Mouse (Mus musculus): ENCODE results near the gene Chl1. TPM values are rescaled to one million over a fixed set of nuclear protein-coding genes. Genes with fewer than 3 reads are reported as not detected.
A peak's percentile ranks its signal among the peaks of the same experiment; 100 is the strongest.

The Chl1 gene
- polyA plus RNA-seq, 1 experiment from 2014 or later = 130 TPM

- no peaks in the 10 kb centered on the region for H3K27me3 ChIP-seq (ENCODE audit: control insufficient read depth, insufficient read depth, low read length)
- no peak overlapping the region for H3K4me2 ChIP-seq (ENCODE audit: low read depth, low read length)
- H3K9me3 ChIP-seq (ENCODE audit: control insufficient read depth, low read length) = no peaks in the 10 kb centered on the region
- WGBS = 88% methylated on average over 1 of the region's 1 CpGs
- peaks cover 7% of the 10 kb centered on the region; the same call in 1 of the 2 replicates for H3K36me3 ChIP-seq (ENCODE audit: control insufficient read depth, insufficient read depth, low read length)
- ATAC-seq (ENCODE audit: low read depth) = no peak
- no peak overlapping the region for H3K4me3 ChIP-seq (ENCODE audit: low read depth, low read length)
- no peak overlapping the region for H3K9ac ChIP-seq (replicated peaks; ENCODE audit: low read depth, low read length)
- H3K4me1 ChIP-seq (ENCODE audit: control insufficient read depth, insufficient read depth, low read length) = no peaks in the 10 kb centered on the region
- H3K27ac ChIP-seq (ENCODE audit: low read depth, low read length) = no peak overlapping the region
Measured at GRCm38 (mm10) chr6:103699895-103700294, 189.5 kb downstream of the Chl1 start.

GRCm38 (mm10) chr6:103700336-103700735 lies 189.9 kb downstream of the Chl1 start:
- Histone ChIP-seq H3K27ac (ENCODE audit: low read depth, low read length) (no peak overlapping the region), H3K9ac (replicated peaks; ENCODE audit: low read depth, low read length) (no peak overlapping the region), H3K4me3 (ENCODE audit: low read depth, low read length) (no peak overlapping the region), H3K9me3 (ENCODE audit: control insufficient read depth, low read length) (no peaks in the 10 kb centered on the region), H3K4me2 (ENCODE audit: low read depth, low read length) (no peak overlapping the region), H3K4me1 (ENCODE audit: control insufficient read depth, insufficient read depth, low read length) (no peaks in the 10 kb centered on the region), H3K36me3 (ENCODE audit: control insufficient read depth, insufficient read depth, low read length) (peaks cover 7% of the 10 kb centered on the region; the same call in 1 of the 2 replicates), H3K27me3 (ENCODE audit: control insufficient read depth, insufficient read depth, low read length) (no peaks in the 10 kb centered on the region)
- no peak for ATAC-seq (ENCODE audit: low read depth)
- WGBS = 83% methylated on average over 7 of the region's 7 CpGs

- Histone ChIP-seq H3K4me1 (ENCODE audit: control insufficient read depth, insufficient read depth, low read length) (no peaks in the 10 kb centered on the region), H3K4me2 (ENCODE audit: low read depth, low read length) (no peak overlapping the region), H3K4me3 (ENCODE audit: low read depth, low read length) (no peak overlapping the region), H3K27me3 (ENCODE audit: control insufficient read depth, insufficient read depth, low read length) (no peaks in the 10 kb centered on the region), H3K36me3 (ENCODE audit: control insufficient read depth, insufficient read depth, low read length) (peaks cover 10% of the 10 kb centered on the region; the same call in 1 of the 2 replicates), H3K27ac (ENCODE audit: low read depth, low read length) (no peak overlapping the region), H3K9ac (replicated peaks; ENCODE audit: low read depth, low read length) (no peak overlapping the region), H3K9me3 (ENCODE audit: control insufficient read depth, low read length) (no peaks in the 10 kb centered on the region)
- ATAC-seq (ENCODE audit: low read depth) = no peak
- 88% methylated on average over 3 of the region's 3 CpGs for WGBS
Measured at GRCm38 (mm10) chr6:103706366-103706765, 196.0 kb downstream of the Chl1 start.

- Histone ChIP-seq H3K36me3 (ENCODE audit: control insufficient read depth, insufficient read depth, low read length) (no peaks in the 10 kb centered on the region), H3K4me2 (ENCODE audit: low read depth, low read length) (no peak overlapping the region), H3K27ac (ENCODE audit: low read depth, low read length) (no peak overlapping the region), H3K27me3 (ENCODE audit: control insufficient read depth, insufficient read depth, low read length) (no peaks in the 10 kb centered on the region), H3K9ac (replicated peaks; ENCODE audit: low read depth, low read length) (no peak overlapping the region), H3K9me3 (ENCODE audit: control insufficient read depth, low read length) (no peaks in the 10 kb centered on the region), H3K4me3 (ENCODE audit: low read depth, low read length) (no peak overlapping the region), H3K4me1 (ENCODE audit: control insufficient read depth, insufficient read depth, low read length) (no peaks in the 10 kb centered on the region)
- ATAC-seq (ENCODE audit: low read depth) = no peak
Measured at GRCm38 (mm10) chr6:103739291-103739690, 228.9 kb downstream of the Chl1 start.

GRCm38 (mm10) chr6:103742784-103743183 lies 232.4 kb downstream of the Chl1 start:
- no peaks in the 10 kb centered on the region for H3K4me1 ChIP-seq (ENCODE audit: control insufficient read depth, insufficient read depth, low read length)
- peak; percentile 65; the same call in 1 of the 2 replicates for ATAC-seq (ENCODE audit: low read depth)
- WGBS = 50% methylated on average over 3 of the region's 3 CpGs

GRCm38 (mm10) chr6:103746103-103746502 lies 235.7 kb downstream of the Chl1 start:
- 27% methylated on average over 4 of the region's 4 CpGs for WGBS
- no peaks in the 10 kb centered on the region for H3K4me1 ChIP-seq (ENCODE audit: control insufficient read depth, insufficient read depth, low read length)
- H3K27ac ChIP-seq (ENCODE audit: low read depth, low read length) = no peak overlapping the region
- H3K4me2 ChIP-seq (ENCODE audit: low read depth, low read length) = no peak overlapping the region
- no peaks in the 10 kb centered on the region for H3K9me3 ChIP-seq (ENCODE audit: control insufficient read depth, low read length)
- H3K36me3 ChIP-seq (ENCODE audit: control insufficient read depth, insufficient read depth, low read length) = no peaks in the 10 kb centered on the region
- no peak overlapping the region for H3K4me3 ChIP-seq (ENCODE audit: low read depth, low read length)
- ATAC-seq (ENCODE audit: low read depth) = no peak
- H3K27me3 ChIP-seq (ENCODE audit: control insufficient read depth, insufficient read depth, low read length) = no peaks in the 10 kb centered on the region
- H3K9ac ChIP-seq (replicated peaks; ENCODE audit: low read depth, low read length) = no peak overlapping the region

More at GRCm38 (mm10) chr6:103742784-103743183, 232.4 kb downstream of the Chl1 start:
- H3K27me3 ChIP-seq (ENCODE audit: control insufficient read depth, insufficient read depth, low read length) = no peaks in the 10 kb centered on the region
- H3K4me2 ChIP-seq (ENCODE audit: low read depth, low read length) = no peak overlapping the region
- H3K9ac ChIP-seq (replicated peaks; ENCODE audit: low read depth, low read length) = no peak overlapping the region
- H3K4me3 ChIP-seq (ENCODE audit: low read depth, low read length) = no peak overlapping the region
- H3K9me3 ChIP-seq (ENCODE audit: control insufficient read depth, low read length) = no peaks in the 10 kb centered on the region
- no peak overlapping the region for H3K27ac ChIP-seq (ENCODE audit: low read depth, low read length)
- no peaks in the 10 kb centered on the region for H3K36me3 ChIP-seq (ENCODE audit: control insufficient read depth, insufficient read depth, low read length)

- H3K4me2 ChIP-seq (ENCODE audit: low read depth, low read length) = no peak overlapping the region
- no peak for ATAC-seq (ENCODE audit: low read depth)
Measured at GRCm38 (mm10) chr6:103749122-103749773, 238.9 kb downstream of the Chl1 start.

GRCm38 (mm10) chr6:103753891-103754290 lies 243.5 kb downstream of the Chl1 start:
- Histone ChIP-seq H3K27ac (ENCODE audit: low read depth, low read length) (no peak overlapping the region), H3K9me3 (ENCODE audit: control insufficient read depth, low read length) (no peaks in the 10 kb centered on the region), H3K4me1 (ENCODE audit: control insufficient read depth, insufficient read depth, low read length) (no peaks in the 10 kb centered on the region), H3K4me3 (ENCODE audit: low read depth, low read length) (no peak overlapping the region), H3K27me3 (ENCODE audit: control insufficient read depth, insufficient read depth, low read length) (no peaks in the 10 kb centered on the region), H3K36me3 (ENCODE audit: control insufficient read depth, insufficient read depth, low read length) (no peaks in the 10 kb centered on the region), H3K9ac (replicated peaks; ENCODE audit: low read depth, low read length) (no peak overlapping the region), H3K4me2 (ENCODE audit: low read depth, low read length) (no peak overlapping the region)
- WGBS = 82% methylated on average over 4 of the region's 4 CpGs
- ATAC-seq (ENCODE audit: low read depth) = no peak

More at GRCm38 (mm10) chr6:103749122-103749773, 238.9 kb downstream of the Chl1 start:
- no peaks in the 10 kb centered on the region for H3K36me3 ChIP-seq (ENCODE audit: control insufficient read depth, insufficient read depth, low read length)
- H3K27ac ChIP-seq (ENCODE audit: low read depth, low read length) = no peak overlapping the region
- H3K4me1 ChIP-seq (ENCODE audit: control insufficient read depth, insufficient read depth, low read length) = no peaks in the 10 kb centered on the region
- 52% methylated on average over 16 of the region's 16 CpGs for WGBS
- H3K27me3 ChIP-seq (ENCODE audit: control insufficient read depth, insufficient read depth, low read length) = no peaks in the 10 kb centered on the region
- no peak overlapping the region for H3K4me3 ChIP-seq (ENCODE audit: low read depth, low read length)
- H3K9ac ChIP-seq (replicated peaks; ENCODE audit: low read depth, low read length) = no peak overlapping the region
- H3K9me3 ChIP-seq (ENCODE audit: control insufficient read depth, low read length) = no peaks in the 10 kb centered on the region

- no peaks in the 10 kb centered on the region for H3K36me3 ChIP-seq (ENCODE audit: control insufficient read depth, insufficient read depth, low read length)
- no peak for ATAC-seq (ENCODE audit: low read depth)
- no peaks in the 10 kb centered on the region for H3K27me3 ChIP-seq (ENCODE audit: control insufficient read depth, insufficient read depth, low read length)
- no peak overlapping the region for H3K27ac ChIP-seq (ENCODE audit: low read depth, low read length)
- H3K4me1 ChIP-seq (ENCODE audit: control insufficient read depth, insufficient read depth, low read length) = no peaks in the 10 kb centered on the region
- no peak overlapping the region for H3K4me3 ChIP-seq (ENCODE audit: low read depth, low read length)
- 70% methylated on average over 3 of the region's 3 CpGs for WGBS
- no peak overlapping the region for H3K9ac ChIP-seq (replicated peaks; ENCODE audit: low read depth, low read length)
- H3K4me2 ChIP-seq (ENCODE audit: low read depth, low read length) = no peak overlapping the region
- H3K9me3 ChIP-seq (ENCODE audit: control insufficient read depth, low read length) = no peaks in the 10 kb centered on the region
Measured at GRCm38 (mm10) chr6:103766830-103767229, 256.4 kb downstream of the Chl1 start.

Data from neural tube, embryonic 14.5 days (tissue).